Mouse (Mus musculus) right cerebral cortex, postnatal 4 days (tissue): ENCODE measurements around the gene Gpr61.
A peak's percentile ranks its signal among the peaks of the same experiment; 100 is the strongest.

Experiments
- DNase-seq: peaks from one replicate; pipeline ENCODE4 v3.0.0-alpha.2; 2022

Gene Gpr61

GRCm38 (mm10) chr3:108154656-108155055, at the start of gene Gpr61:
Gpr61 (minus strand) TSS chr3:108154882.
- DNase-seq, result peak; percentile 54

- DNase-seq, result no peak
Observed at GRCm38 (mm10) chr3:108204470-108204869, 49.8 kb upstream of the Gpr61 start.

- peak; percentile 85 for DNase-seq
Observed at GRCm38 (mm10) chr3:108203621-108204325, 49.1 kb upstream of the Gpr61 start.

DNA sequence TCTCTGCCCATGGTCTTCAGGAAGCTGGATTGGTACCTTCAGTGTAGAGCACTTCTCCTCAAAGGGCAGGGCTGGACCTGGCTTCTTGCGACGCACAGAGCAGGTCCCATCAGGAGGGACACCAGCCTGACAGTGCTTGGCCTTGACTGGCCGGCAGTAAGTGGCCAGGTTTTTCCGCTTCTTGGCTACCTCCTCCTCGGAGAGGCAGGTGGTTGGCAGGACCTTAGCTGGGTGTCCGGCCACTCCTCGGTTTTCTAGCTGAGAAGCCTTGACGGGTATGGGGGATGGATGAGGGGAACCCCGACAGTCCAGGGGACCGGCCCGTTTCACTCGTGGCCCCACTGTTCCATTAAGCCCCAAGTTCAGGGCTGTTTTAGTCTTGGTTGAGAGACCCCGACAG, 48.5 kb upstream of the Gpr61 start:
- no peak for DNase-seq

GRCm38 (mm10) chr3:108202506-108202905, 47.8 kb upstream of the Gpr61 start:
- no peak for DNase-seq

GRCm38 (mm10) chr3:108200329-108201323, 45.9 kb upstream of the Gpr61 start, which contains the start of gene Cyb561d1:
Cyb561d1 (minus strand) TSS chr3:108201212.
- DNase-seq, result peak; percentile 82

DNA sequence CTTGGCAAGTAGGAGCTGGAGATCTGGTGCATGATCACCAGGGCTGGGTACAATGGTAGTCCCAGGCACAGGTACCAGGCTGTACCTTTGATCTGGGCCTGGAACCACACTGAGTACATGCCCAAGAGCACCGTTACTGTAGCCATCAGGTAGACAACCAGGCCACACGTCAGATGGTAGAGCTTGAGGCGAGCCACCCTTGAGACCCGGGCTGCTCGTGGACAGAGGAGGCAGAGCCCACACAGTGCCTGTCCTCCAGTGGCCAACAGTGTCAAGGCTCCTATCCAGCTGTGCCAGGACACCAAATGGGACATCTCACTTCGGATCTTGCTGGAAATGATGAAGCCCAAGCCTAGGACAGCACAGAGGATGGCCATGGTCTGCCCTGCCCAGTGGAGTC, 44.5 kb upstream of the Gpr61 start:
- DNase-seq, result no peak

- peak; percentile 60 for DNase-seq
Observed at GRCm38 (mm10) chr3:108197066-108197497, 42.4 kb upstream of the Gpr61 start.

DNA sequence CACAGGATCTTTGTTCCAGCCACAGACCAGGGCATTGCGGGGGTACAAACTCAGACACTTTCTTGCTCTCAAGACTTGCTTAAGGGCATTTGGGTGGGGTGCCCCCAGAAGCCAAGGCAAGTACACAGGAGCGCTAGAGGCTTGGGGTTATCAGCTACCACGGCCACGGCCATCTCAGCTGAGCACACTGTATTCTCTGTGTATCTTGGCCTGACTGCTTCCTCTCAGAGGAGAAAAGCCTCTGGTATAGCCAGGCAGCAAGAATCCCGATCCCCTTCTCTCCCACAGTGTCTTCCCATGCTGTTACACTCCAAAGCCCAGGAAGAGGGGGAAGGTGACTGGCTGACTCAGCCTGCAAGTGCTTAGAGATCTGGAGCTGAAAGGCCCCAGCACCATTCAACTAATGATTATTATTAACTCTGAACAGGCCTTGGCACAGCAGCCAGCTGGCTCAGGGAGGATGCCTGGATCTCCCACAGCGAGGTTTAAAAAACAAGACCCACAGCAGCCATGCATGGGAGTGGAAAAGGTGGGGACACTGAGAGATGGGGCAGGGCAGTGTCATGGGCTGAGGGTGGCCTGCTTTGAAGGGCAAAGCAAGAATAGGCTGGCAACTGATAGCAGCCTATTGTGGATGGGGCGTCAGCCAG, 41.4 kb upstream of the Gpr61 start:
- DNase-seq, result no peak

DNA sequence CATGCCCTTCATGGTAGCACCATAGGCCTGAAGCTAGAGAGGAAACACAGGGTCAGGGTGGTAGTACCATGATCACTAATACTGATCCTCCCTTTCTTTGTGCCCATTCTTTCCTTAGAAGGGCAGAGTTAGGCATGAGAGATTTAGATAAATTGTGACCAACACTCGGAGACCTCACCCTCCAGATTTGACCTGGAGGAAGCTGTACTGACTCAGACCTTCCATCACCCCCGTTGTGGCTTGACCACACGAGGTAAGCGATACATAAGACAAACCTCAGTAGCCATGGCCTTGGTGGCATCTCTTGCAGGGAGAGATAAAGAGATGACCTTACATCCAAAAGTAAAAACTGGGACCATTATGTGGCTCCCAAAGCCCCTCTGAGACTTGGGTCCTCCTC, 40.6 kb upstream of the Gpr61 start:
- no peak for DNase-seq

GRCm38 (mm10) chr3:108193686-108194085, 39.0 kb upstream of the Gpr61 start:
- no peak for DNase-seq

- no peak for DNase-seq
Observed at GRCm38 (mm10) chr3:108189897-108190296, 35.2 kb upstream of the Gpr61 start.

DNA sequence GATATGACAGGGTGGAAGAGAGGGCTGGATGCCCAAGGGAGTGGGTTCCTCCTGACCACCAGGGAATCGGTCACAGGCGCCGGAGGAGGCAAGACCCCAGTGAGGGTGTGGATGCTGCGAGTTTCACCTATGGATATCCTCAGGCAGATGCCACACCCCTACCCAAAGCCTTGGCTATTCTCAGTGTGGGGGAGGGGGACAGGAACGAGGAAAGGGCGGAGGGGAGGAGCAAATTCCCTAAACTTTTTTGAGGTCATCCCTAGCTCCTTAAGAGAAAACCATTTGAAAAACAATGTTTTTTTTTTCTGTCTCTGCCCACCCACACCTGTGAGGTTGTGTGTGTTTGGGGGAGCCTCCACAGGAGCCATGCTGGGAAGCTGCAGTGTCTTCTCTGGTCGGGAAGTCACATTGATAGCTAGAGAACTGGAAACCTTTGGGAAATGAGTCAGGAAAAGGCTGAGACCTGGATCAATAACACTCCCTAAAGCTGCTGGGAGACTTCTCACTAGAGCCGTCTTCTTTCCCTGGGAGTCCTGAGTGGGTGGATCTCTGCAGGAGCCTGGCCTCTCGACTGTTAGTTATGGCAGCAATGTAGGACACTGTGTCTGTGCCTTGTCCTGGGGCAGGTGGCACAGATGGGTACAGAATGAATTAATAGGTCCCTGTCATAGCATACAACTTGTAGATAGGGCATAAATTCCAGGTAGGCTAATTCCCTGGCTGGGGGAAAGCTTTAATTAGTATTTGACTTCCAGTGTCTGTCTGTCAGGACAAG, 34.2 kb upstream of the Gpr61 start:
- DNase-seq, result no peak

DNA sequence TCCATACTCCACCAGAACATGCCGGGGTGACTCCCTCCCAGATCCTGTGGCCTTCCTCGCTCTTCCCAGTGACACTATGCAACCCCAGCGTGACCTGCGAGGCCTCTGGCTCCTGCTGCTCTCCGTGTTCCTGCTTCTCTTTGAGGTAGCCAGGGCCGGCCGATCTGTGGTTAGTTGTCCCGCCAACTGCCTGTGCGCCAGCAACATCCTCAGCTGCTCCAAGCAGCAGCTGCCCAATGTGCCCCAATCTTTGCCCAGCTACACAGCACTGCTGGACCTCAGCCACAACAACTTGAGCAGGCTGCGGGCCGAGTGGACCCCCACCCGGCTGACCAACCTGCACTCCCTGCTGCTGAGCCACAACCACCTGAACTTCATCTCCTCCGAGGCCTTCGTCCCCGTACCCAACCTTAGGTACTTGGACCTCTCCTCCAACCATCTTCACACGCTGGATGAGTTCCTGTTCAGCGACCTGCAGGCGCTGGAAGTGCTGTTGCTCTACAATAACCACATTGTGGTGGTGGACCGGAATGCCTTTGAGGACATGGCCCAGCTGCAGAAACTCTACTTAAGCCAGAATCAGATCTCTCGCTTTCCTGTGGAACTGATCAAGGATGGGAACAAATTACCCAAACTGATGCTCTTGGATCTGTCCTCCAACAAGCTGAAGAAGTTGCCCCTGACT, 32.6 kb upstream of the Gpr61 start:
- DNase-seq, result no peak

DNA sequence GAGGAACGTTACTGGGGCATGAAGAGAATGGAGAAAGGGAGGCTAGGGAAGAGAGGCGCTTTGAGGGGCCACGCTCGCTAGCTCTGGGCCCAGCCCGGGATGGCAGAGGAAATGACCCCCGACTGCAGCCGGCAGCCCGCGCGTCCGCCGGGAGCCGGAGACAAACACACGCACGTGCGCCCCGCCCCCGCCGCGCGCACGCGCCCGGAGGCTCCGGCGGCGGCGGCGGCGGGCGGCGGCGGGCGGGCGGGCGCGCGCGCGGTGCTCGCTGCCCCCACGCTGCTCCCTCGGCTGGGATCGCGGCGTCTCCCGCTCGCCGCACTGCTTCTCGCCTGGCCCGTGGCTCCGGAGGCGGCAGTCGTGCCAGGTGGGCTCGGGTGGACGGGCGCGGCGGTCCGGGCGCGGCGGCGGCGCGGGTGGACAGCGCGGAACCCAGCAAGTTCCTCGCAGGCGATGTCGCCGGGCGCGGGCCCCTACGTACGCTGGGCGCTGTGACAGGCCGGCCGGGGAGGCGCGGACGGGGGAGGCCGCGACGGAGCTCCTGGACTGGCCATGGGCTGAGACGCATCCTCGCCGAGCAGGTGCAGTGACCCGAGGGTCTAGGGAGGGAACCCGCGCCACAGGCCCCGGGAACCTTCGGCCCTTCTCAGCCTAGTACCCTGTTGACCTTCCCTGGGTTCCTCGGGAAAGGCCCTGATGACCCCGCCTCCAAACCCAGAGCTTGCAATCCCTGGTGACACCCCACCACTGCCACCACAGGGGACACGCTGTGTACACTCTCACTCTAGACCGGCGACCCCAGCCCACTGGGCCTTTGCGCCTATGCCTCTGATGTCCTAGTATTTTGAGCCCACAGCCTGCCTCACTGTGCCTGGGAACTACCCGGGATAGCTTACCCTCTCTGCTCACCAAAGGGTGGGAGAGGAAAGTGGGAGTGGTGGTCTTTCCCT, 31.7 kb upstream of the Gpr61 start, which contains the start of gene Amigo1:
Amigo1 (plus strand) TSS at position 238 of the 950 bp plus-strand sequence.
- DNase-seq, result peak; percentile 52

GRCm38 (mm10) chr3:108185460-108186097, 30.9 kb upstream of the Gpr61 start:
- no peak for DNase-seq

- no peak for DNase-seq
Observed at GRCm38 (mm10) chr3:108184742-108185141, 30.1 kb upstream of the Gpr61 start.

DNA sequence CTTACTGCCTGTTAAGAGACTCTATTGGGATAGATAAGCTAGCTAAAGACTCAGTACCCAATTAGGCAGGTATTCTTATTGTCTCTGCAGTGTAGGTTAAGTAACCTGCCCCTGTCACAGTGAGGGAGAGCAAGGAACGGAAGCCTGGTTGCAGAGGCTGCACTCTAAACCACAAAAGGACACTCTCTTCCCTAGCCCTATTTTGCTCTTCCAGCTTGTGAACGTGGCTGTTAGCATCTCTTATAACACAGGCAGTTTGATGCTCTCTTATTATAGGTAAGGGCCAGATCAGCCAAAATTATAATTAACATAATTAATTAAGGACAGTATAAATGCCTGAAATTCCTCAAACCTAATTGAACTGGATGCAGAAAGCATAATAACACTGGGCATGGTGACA, 25.8 kb upstream of the Gpr61 start:
- DNase-seq, result no peak

GRCm38 (mm10) chr3:108178756-108179715, 24.4 kb upstream of the Gpr61 start:
- DNase-seq, result no peak
